Mouse (Mus musculus) retina, postnatal 7 days (tissue): ENCODE measurements around the gene Neu1.
"Not testable (repeated sequence)": the region's sequence is repeated elsewhere in the genome, so short reads cannot be mapped to it uniquely, and the experiment has no call there.

Experiments
- DNase-seq: peaks from one replicate; pipeline ENCODE4 v3.0.0-alpha.2; 2012; ENCODE audit warnings: low read depth, low spot score

The Neu1 gene

DNA sequence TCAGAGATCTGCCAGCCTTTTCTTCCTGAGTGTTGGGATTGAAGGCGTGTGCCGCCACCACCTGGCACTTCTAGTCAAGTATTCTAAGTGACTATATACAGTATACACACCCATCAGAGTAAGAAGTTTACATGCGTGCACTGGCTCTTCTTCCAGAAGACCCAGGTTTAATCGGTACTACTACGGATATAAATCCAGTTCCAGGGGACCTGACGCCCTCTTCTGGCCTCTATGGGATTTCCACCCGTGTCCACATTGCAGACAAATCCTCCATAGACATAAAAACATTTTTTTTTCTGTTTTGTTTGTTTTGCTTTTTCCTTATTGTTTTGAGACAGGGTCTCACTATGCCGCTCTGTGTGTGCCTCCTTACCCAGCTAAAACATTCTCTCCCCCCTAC is 16.6 kb downstream of the Neu1 start:
- DNase-seq = no peak

DNA sequence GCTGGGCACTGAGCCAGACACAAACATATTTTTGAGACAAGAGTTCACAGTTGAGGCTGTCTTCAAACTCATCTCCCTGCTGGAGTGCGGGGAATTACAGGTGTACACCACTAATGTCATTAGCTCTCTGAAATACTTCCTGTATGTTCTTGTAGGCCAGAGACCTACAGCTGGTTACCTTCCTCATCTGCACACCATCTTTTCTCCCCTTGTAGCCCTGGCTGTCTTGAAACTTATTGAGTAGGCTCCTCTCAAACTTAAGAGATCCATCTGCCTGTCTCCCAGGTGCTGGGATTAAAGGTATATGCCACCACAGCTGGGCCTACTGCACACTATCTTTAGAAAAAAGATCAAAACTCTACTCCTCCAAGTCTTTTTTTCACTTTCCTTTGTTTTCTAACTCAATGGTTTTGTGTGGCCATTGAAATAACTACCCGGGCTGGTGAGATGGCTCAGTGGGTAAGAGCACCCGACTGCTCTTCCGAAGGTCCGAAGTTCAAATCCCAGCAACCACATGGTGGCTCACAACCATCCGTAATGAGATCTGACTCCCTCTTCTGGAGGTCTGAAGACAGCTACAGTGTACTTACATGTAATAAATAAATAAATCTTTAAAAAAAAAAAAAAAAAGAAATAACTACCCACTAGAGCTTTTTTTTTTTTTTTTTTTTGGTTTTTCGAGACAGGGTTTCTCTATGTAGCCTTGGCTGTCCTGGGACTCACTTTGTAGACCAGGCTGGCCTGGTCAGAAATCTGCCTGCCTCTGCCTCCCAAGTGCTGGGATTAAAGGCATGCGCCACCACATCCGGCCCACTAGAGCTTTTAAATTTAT is 17.9 kb downstream of the Neu1 start:
- DNase-seq = not testable (repeated sequence)

DNA sequence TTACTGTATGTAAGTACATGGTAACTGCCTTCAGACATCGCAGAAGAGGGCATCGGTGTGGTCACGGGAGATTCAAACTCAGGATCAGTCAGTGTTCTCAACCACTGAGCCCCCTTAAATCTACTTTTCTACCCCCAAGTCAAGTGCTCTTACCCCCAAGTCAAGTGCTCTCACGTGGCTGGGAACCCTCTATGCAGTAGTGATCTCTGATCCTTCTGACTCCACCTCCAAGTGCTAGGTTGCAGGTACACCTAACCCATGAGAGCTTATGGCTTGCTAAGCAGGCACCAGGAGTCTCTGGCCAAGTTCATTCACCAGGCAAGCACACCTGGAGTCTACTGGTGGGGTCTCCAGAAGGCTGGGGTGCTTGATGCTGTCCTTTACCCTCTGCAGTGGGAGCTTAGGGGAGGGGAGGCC is 18.5 kb downstream of the Neu1 start:
- no peak for DNase-seq

DNA sequence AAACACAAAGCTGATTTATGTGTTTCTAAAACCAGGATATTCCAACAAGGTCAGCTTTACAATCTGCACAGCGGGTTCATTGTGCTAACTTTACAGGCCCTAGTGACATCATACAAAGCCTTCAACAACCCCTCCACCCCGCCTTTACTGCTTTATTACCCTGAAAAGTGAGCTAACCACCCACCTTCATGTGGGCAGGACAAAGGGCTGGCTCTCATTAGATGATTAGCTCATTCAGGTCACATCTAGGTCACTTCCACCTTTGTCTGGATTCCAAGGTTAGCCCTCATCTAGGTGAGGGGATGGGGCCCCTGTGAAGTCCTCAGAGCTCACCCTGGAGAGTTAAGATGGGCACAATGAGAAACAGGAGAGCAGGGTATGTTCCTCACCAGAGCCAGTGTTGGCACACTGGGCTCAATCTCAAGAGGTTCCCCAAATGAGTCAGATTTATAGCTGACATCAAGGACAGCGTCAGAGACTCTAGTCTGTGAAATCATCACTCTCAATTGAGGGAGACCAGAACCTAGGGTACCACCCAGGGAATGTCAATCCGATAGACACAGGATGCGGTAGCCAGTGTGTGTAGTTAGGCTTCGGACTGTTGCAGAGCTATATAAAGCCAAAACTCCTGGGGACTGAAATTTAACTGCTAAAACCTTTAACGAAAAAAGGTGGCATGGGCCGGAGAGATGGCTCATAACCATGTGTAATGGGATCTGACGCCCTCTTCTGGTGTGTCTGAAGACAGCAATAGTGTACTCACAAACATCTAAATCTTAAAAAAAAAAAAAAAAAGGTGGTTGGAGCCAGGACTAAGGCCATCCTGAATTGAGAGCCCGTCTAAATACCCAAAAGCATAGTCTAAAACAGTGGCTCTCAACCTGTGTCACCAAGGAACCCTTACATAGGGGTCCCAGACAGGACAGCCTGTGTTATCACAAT is 19.7 kb downstream of the Neu1 start:
- DNase-seq = no peak

DNA sequence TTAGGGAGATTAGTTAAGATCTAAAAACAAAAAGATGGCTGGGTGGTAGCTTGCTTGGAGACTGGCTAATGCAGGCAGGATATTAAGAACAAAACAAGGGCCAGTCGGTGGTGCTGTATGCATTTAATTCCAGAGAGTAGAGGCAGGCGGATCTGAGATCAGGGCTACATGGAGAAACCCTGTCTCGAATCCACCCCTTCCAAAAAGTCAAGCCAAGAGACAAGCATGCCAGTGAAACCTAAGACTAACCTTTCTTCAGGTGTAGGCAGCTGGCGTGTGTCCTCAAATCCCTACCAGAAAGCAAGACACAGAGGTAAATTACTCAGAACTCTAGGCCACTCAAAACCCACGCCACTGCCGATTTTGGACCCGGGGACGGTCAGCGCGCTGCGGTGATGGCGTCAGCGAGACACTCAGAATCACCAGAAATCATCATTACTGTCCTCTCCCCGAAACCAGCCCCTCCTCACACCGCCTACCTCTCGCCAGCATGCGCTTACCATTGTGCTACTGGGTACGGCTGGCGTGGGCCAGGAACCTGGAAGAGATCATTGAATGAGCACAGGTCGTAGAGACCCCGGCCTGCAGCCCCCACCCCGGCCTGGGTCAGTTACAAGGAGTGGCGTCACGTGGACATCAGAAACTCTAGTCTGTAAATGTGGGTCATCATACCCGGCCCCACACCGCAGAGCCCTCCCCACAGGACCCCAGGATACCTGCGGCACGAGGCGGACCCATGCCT is 20.8 kb downstream of the Neu1 start:
- no peak for DNase-seq

DNA sequence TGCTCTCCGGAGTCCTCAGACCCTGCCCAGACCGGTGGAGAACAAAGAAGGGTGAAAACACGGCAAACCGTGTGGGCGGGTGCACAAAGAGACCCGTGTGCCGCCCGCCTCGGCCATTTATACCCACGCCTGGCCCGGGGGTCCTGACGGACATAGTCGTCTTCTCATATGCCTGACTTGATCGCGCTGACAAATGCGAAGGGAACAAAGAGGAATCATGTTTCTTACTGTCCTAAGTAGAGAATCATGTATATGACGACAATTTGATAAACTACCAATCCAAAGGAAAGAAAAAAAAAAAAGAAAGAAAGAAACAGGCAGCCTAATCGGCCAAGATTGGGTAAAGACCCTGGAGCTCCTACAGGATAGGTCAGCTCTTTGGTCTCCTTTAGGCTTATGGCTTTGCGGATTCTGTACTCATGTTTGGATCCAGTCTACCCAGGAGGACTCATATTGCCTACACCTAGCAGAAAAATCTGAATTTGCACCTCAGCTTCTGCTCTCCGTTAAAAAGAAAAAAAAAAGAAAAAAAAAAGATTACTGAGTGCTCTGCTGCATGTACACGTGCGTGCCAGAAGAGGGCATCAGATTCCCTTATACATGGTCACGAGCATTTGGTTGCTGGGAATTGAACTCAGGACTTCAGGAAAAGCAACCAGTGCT is 21.5 kb downstream of the Neu1 start:
- DNase-seq = peak; percentile 83

DNA sequence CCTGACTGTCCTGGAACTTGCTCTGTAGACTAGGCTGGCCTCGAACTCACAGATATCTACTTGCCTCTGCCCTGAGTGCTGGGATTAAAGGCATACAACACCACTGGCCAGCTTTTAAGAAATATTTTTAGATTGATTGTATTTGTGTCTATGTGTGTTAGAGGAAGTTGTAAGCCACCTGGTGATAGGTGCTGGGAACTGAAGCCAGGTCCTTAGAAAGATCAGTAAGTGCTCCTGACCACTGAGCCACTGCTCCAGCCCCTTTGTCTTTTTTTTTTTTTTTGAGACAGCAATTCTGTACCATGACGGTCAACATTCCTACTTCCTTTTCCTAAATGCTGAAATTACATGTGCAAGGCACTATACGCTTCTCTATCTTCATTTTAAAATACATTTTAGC is 22.2 kb downstream of the Neu1 start:
- DNase-seq = no peak

DNA sequence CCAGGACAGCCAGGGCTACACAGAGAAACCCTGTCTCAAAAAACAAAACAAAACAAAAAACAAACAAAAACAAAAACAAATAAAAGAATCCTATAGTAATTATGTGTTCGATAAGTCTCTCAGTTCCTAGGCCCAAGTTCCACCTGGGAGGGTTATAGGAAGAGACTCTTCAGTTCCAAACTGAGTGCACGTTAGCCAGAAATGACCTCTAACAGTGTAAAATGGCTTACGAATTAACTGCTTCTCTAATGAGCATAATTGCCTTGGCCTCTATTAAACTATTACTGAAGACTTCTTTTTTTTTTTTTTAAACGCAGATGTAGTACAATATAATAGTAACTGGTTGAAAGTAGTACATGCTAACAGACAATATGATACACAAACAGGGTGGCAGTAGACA is 22.9 kb downstream of the Neu1 start:
- no peak for DNase-seq

DNA sequence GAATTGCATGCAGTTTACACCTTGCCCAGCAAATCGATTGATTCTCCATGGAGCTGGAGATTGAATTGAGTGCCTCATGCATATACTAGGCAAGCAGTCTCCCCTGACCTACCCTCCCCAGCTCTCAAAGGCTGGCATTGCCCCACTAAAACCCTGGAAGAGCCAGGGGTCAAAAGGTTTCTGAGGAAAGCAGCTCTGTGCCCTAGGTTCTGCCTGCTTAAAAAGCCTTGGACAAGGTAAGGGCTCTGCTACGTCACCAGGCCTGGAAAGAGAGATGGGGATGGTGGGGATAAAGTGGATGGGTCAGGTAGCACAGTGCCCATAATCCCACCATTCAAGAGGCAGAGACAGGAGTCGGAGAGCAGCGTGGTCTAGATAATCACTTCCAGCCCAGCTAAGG is 23.8 kb downstream of the Neu1 start:
- DNase-seq = no peak

DNA sequence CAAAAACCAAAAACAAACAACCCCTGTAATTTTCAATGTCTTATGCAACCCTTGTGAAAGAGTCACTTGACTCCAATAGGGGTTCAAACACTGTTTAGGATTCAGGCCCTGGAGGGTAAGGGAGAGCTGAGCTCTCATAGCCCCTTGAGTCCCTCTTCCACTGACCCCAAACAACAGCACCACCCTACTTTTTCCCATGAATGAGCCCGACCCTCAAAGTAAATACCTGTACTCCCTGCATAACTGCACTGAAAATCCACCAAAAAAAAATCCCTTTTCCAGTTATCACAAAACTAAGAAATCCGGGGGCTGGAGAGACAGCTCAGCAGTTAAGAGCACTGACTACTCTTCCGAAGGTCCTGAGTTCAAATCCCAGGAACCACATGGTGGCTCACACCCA is 24.8 kb downstream of the Neu1 start:
- no peak for DNase-seq

DNA sequence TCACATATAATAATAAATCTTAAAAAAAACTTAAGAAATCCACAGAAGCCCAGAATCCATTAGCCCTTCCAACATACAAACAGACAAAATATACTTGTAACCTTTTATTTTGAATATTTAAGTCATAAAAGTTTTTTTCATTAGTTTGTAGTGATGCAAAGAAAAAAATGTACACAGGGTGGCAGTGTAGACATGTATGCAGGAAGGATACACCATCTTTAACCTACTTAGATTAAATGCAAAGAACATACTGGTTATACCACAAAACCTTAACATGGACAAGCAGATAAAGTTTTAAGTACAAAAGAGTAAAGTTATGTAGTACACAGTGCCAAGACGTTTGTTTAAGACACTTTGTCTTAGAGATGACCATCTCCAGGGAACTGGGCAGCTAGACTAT is 25.3 kb downstream of the Neu1 start:
- DNase-seq = no peak

DNA sequence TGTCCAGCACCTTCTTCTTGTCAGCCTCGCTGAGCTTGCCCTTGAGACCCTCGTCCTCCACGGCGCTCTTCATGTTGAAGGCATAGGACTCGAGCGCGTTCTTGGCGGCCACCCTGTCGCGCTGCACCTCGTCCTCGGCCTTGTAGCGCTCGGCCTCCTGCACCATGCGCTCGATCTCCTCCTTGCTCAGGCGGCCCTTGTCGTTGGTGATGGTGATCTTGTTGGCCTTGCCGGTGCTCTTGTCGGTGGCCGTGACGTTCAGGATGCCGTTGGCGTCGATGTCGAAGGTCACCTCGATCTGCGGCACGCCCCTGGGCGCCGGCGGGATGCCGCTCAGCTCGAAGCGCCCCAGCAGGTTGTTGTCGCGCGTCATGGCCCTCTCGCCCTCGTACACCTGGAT is 26.2 kb downstream of the Neu1 start:
- DNase-seq = not testable (repeated sequence)

DNA sequence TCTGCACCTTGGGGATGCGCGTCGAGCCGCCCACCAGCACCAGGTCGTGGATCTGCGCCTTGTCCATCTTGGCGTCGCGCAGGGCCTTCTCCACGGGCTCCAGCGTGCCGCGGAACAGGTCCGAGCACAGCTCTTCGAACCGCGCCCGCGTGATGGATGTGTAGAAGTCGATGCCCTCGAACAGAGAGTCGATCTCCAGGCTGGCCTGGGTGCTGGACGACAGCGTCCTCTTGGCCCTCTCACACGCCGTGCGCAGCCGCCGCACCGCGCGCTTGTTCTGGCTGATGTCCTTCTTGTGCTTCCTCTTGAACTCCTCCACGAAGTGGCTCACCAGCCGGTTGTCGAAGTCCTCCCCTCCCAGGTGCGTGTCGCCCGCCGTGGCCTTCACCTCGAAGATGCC is 26.9 kb downstream of the Neu1 start:
- not testable (repeated sequence) for DNase-seq

DNA sequence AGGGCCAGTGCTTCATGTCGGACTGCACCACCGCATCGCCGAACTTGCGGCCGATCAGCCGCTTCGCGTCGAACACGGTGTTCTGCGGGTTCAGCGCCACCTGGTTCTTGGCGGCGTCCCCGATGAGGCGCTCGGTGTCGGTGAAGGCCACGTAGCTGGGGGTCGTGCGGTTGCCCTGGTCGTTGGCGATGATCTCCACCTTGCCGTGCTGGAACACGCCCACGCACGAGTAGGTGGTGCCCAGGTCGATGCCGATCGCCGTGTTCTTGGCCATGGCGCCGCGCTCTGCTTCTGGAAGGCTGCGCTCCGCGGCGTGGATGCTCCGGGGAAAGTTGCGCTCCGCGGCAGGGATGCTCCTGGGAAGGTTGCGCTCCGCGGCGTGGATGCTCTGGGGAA is 27.7 kb downstream of the Neu1 start:
- DNase-seq = not testable (repeated sequence)

DNA sequence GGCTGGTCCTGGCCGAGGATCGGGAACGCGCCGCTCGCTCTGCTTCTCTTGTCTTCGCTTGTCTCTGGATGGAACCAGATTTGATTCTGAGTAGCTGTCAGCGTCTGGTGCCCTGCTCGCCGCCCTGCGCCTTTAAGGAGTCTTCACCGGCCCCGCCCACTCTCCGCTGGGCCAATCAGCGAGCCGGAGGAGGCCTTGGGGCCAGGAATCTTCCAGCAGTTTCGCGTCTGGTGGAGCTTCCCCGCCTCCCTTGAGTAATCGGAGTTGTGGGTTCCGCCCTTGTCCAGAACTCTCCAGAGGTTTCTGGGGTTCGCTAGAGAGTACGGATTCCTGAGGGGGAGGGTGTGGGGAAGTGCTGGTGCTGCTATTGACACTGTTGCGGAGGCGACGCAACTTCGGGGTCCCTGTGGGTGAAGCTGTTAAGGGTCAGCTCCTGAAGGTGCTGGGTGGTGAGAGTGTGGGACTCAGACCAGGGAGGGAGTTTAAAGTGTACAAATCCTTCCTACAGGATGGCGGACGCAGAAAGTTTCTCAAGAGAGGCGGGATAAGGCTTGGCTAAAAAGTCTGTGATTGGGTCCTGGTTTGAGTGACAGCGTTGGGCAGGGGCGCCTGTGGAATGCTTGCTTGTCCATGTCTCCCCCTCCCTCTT is 28.2 kb downstream of the Neu1 start, which contains the start of gene Hspa1b:
Gene Hspa1b, minus strand, starts transcription at position 109 of the 649 bp plus-strand sequence.
- not testable (repeated sequence) for DNase-seq

DNA sequence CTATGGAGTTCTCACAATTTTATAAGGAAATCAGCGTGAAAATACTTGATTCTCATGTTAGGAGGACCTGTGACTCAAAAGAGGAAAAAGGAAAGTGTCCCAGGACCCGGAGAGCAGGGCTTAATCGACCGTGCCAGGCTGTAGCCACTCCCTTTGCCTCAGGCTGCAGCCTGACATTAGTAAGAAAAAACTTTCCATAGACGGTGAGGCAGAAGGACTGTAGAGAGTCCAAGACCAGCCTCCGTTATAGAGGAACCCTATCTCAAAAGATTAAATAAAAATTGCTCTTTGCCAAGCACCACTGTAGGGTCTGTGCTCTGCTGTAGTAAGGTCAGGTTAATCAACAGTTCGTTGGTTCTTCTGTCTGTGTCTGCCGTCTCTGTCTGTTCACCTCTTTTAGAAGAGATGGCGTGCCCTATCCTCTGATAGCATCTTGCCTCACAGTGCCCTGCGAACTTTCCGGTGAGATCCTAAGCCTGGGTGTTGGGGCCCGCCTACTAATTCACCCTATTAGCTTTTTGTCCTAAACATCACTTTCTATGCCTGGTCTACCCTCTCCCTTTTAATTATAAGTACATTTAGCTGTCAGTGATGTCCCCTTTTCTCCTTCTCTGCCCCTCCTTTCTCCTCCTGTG is 28.9 kb downstream of the Neu1 start:
- DNase-seq = no peak

DNA sequence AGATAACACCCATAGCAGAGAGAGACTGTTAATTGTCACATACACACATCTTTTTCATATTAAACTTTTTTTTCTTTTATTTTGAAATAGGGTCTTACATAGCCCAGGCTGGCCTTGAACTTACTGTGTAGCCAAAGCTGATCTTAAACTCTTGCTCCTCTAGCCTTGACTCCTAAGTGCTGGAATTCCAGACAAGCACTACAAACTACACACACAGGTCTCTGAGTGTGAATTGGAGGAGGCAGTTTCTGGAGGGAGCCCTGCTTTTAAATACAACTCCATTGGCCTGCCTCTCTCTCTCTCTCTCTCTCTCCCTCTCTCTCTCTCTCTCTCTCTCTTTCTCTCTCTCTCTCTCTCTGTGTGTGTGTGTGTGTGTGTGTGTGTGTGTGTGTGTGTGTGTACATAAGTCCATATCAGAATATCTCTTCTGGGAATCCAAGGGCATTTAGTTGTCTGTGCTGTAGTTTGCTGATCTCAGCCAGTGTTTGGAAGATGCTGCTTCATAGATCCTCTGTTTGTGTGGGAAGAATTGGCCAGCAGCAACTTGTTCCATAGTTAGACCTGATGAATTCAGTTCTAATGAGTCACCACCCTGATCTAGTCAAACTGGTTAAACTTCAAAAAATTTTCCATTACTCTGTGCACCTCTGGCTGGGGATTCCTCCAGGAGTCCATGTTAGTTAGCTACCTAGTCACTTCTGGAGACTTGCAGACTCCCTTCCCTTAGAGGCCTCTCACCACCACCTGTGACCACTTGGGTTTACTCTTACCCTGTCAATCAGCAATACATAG is 29.8 kb downstream of the Neu1 start:
- no peak for DNase-seq

DNA sequence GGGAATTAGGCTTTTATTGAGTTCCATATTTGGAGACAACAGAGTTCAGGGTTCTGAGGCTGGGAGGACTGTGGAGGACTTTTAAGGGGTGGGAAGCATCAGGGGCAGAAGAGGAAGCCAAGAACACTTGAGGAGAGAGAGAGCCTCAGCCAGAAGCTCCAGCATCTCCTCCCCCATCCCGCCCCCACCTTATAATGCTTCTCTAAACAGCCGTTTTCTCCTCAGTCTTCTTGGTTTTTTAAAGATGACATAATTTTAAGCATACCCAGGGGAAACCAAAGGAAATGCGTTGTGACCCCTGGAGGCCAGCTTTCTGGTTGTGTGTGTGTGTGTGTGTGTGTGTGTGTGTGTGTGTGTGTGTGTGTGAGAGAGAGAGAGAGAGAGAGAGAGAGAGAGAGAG is 31.1 kb downstream of the Neu1 start:
- no peak for DNase-seq

DNA sequence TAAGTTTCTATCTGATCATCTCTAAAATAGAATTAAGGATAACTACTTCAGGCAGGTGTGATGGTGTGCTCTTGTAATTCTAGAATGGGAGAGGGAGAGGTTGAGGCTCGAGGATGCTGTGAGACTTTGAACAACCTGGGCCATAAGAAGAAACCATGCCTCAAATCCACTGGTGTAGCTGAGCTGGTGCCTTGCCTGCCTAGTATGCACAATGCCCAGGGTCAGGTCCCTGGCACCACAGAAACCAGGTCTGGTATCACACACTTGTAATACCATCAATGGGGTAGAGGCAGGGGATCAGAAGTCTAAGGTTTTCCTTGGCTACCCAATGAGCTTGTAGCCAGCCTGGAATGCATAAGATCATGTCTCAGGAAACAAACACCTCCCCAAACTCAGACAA is 31.8 kb downstream of the Neu1 start:
- DNase-seq = no peak

DNA sequence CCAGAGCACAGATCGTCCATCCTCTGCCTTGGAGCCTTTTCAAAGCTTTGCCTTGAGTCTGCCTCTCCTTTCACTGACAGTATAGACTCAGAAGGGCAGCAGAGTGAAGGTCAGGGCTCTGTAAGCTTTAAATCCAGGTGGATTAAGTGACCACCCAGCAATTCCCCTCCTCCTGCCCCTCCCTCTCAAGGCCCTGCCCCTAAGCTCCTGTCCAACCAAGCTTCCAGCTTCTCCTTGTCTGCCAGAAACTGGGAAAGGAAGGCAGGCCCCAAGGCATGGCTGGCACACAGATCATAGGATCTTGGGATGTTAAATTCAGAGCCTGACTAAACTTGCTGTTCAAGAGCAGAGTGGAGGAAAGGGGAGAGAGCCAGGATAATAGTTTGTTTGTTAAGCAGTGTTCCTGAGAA is 33.6 kb downstream of the Neu1 start:
- no peak for DNase-seq
